Mouse (Mus musculus) forebrain, postnatal 0 days (tissue): ENCODE results near the gene Dhx16. TPM values are rescaled to one million over a fixed set of nuclear protein-coding genes. Genes with fewer than 3 reads are reported as not detected.
"Not testable (repeated sequence)": the region's sequence is repeated elsewhere in the genome, so short reads cannot be mapped to it uniquely, and the experiment has no call there.

ENCODE experiments used
- ATAC-seq: fragments of 200-750 bp; cut with Nextera tagmentation; 2 replicates; pipeline ENCODE4 v1.8.0; 2017; ENCODE audit warnings: mild to moderate bottlenecking, moderate library complexity
- DNase-seq: peaks from one replicate; pipeline ENCODE4 v3.0.0-alpha.2; 2015
- H3K27ac ChIP-seq: fragments of 300-500 bp; sonication (generic); 2 replicates; pipeline ENCODE4 v1.5.1; 2014; ENCODE audit warnings: low read depth, mild to moderate bottlenecking, antibody characterized with exemption, low read length, moderate library complexity, mixed read lengths
- H3K27me3 ChIP-seq: fragments of 300-500 bp; sonication (generic); 2 replicates; pipeline ENCODE4 v1.6.1; 2014; ENCODE audit warnings: mild to moderate bottlenecking, low read length, mixed read lengths; ENCODE audit not compliant: insufficient read depth
- H3K36me3 ChIP-seq: fragments of 300-500 bp; sonication (generic); 2 replicates; pipeline ENCODE4 v1.6.1; 2014; ENCODE audit warnings: mild to moderate bottlenecking, moderate library complexity; ENCODE audit not compliant: insufficient read depth
- H3K4me1 ChIP-seq: fragments of 300-500 bp; sonication (generic); 2 replicates; pipeline ENCODE4 v1.6.1; 2014; ENCODE audit warnings: antibody characterized with exemption; ENCODE audit not compliant: insufficient read depth
- H3K4me2 ChIP-seq: fragments of 300-500 bp; sonication (generic); 2 replicates; pipeline ENCODE4 v1.6.1; 2014; ENCODE audit warnings: low read depth, mild to moderate bottlenecking, moderate library complexity
- H3K4me3 ChIP-seq: fragments of 300-500 bp; sonication (generic); 2 replicates; pipeline ENCODE4 v1.5.1; 2014; ENCODE audit warnings: low read depth, low read length, mixed read lengths
- H3K9ac ChIP-seq: fragments of 300-500 bp; sonication (generic); 2 replicates; pipeline ENCODE4 v1.6.1; 2014; ENCODE audit warnings: mild to moderate bottlenecking
- H3K9me3 ChIP-seq: fragments of 300-500 bp; sonication (generic); 2 replicates; pipeline ENCODE4 v1.6.1; 2016; ENCODE audit warnings: low read length
- CTCF ChIP-seq: sonication (generic); IDR thresholded peaks from 2 replicates; pipeline ENCODE4 v1.5.1; 2016; ENCODE audit warnings: antibody characterized with exemption, control low read depth, low read depth
- WGBS: fragments of 180-500 bp; shearing (Covaris S2); extraction: QIAGEN DNeasy Blood & Tissue Kit; methylation state at CpG from one replicate; pipeline ENCODE4 v1.1.7; 2014; 5-methylcytosine and 5-hydroxymethylcytosine counted together
- polyA plus RNA-seq: library from polyadenylated mRNA; unstranded; fragments of >200 nt; fragmentation: Nextera tagmentation; extraction: Ambion mirVana; gene quantifications from 2 replicates; pipeline ENCODE4 v1.2.1, GENCODE M21; 2015
- total RNA-seq: library from RNA; depleted of rRNA; stranded (reverse); fragments of >200 nt; gene quantifications from 2 replicates; pipeline ENCODE4 v1.2.3, GENCODE M21; 2014

Gene Dhx16
- total and polyA plus RNA-seq, 2 experiments from 2014 or later: 21.8 to 33.0 TPM

- peak overlapping the region; percentile 35; the same call in 1 of the 2 replicates for H3K27ac ChIP-seq
- peaks cover 41% of the 10 kb centered on the region for H3K36me3 ChIP-seq
- no peaks in the 10 kb centered on the region for H3K9me3 ChIP-seq
- no peak overlapping the region for H3K9ac ChIP-seq
- no peak for TF ChIP-seq CTCF
- 84% methylated on average over 3 of the region's 3 CpGs for WGBS
- DNase-seq (no peak), ATAC-seq (no peak)
- no peaks in the 10 kb centered on the region for H3K27me3 ChIP-seq
- no peak overlapping the region for H3K4me2 ChIP-seq
- peaks cover 18% of the 10 kb centered on the region for H3K4me1 ChIP-seq
- H3K4me3 ChIP-seq: no peak overlapping the region
These were observed 42.9 kb downstream of the Dhx16 start for GRCm38 (mm10) chr17:35922566-35922965.

GRCm38 (mm10) chr17:35923281-35923680, 43.7 kb downstream of the Dhx16 start:
- no peak for ATAC-seq
- H3K9me3 ChIP-seq: no peaks in the 10 kb centered on the region
- H3K27ac ChIP-seq: no peak overlapping the region
- 96% methylated on average over 4 of the region's 4 CpGs for WGBS
- no peaks in the 10 kb centered on the region for H3K27me3 ChIP-seq
- H3K4me1 ChIP-seq: peaks cover 18% of the 10 kb centered on the region
- no peak for TF ChIP-seq CTCF
- DNase-seq: no peak
- no peak overlapping the region for H3K4me3 ChIP-seq
- no peak overlapping the region for H3K4me2 ChIP-seq
- H3K9ac ChIP-seq: no peak overlapping the region
- H3K36me3 ChIP-seq: peaks cover 48% of the 10 kb centered on the region

- Histone ChIP-seq H3K9me3 (no peaks in the 10 kb centered on the region), H3K36me3 (peaks cover 79% of the 10 kb centered on the region), H3K27ac (no peak overlapping the region), H3K27me3 (no peaks in the 10 kb centered on the region), H3K4me2 (no peak overlapping the region), H3K9ac (no peak overlapping the region), H3K4me1 (no peaks in the 10 kb centered on the region), H3K4me3 (no peak overlapping the region)
- no peak for DNase-seq
- no peak for ATAC-seq
- 53% methylated on average over 1 of the region's 1 CpGs for WGBS
- no peak for TF ChIP-seq CTCF
These were observed 47.9 kb downstream of the Dhx16 start for GRCm38 (mm10) chr17:35927471-35927870.

GRCm38 (mm10) chr17:35929534-35929933, 49.9 kb downstream of the Dhx16 start:
- no peak overlapping the region for H3K9ac ChIP-seq
- peaks cover 66% of the 10 kb centered on the region for H3K36me3 ChIP-seq
- no peaks in the 10 kb centered on the region for H3K9me3 ChIP-seq
- no peak for DNase-seq
- no peak for ATAC-seq
- 92% methylated on average over 2 of the region's 2 CpGs for WGBS
- H3K27ac ChIP-seq: no peak overlapping the region
- H3K27me3 ChIP-seq: no peaks in the 10 kb centered on the region
- no peaks in the 10 kb centered on the region for H3K4me1 ChIP-seq
- H3K4me2 ChIP-seq: no peak overlapping the region
- TF ChIP-seq CTCF: no peak
- H3K4me3 ChIP-seq: no peak overlapping the region

DNA sequence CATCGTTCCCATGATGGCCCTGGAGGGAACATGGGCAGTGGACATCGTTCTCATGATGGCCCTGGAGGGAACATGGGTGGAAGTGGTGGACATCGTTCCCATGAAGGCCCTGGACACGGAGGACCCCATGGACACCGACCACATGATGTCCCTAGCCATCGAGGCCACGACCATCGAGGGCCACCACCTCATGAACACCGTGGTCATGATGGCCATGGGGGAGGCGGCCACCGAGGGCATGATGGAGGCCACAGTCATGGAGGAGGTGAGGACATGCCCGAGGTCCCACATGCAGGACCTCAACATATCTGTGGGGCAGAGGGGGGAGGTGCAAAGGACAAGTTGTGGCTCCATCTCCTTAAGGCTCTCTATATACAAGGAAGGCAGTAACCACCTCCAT, 51.0 kb downstream of the Dhx16 start:
- no peak for ATAC-seq
- Histone ChIP-seq H3K36me3 (peaks cover 56% of the 10 kb centered on the region), H3K9ac (no peak overlapping the region), H3K4me2 (no peak overlapping the region), H3K27me3 (no peaks in the 10 kb centered on the region), H3K4me1 (no peaks in the 10 kb centered on the region), H3K4me3 (no peak overlapping the region), H3K9me3 (no peaks in the 10 kb centered on the region), H3K27ac (no peak overlapping the region)
- TF ChIP-seq CTCF: no peak
- WGBS: 93% methylated on average over 12 of the region's 12 CpGs
- DNase-seq: no peak

DNA sequence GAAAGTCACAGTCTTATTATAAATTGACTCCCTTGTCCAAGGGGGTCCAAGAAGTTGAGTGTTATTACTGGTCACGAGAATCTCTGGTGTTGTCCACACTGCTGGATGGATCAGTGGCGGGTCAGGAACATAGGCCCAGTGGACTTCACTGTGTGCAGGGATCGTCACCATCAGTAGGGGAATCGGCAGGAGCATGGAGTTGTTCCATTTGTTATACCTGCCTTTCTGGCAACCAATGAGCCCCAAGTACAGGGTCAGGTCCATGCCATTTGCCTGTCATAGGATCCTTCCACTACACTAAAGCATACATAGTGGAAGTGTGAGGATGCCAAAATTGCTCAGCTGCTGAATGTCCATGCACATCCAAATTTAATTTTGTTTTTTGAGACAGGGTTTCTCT, 53.0 kb downstream of the Dhx16 start:
- no peaks in the 10 kb centered on the region for H3K4me1 ChIP-seq
- no peak overlapping the region for H3K27ac ChIP-seq
- peaks cover 39% of the 10 kb centered on the region for H3K36me3 ChIP-seq
- no peaks in the 10 kb centered on the region for H3K9me3 ChIP-seq
- TF ChIP-seq CTCF: no peak
- H3K4me2 ChIP-seq: no peak overlapping the region
- no peak for DNase-seq
- no peaks in the 10 kb centered on the region for H3K27me3 ChIP-seq
- no peak overlapping the region for H3K4me3 ChIP-seq
- no peak for ATAC-seq
- H3K9ac ChIP-seq: no peak overlapping the region
- 89% methylated on average over 4 of the region's 4 CpGs for WGBS

DNA sequence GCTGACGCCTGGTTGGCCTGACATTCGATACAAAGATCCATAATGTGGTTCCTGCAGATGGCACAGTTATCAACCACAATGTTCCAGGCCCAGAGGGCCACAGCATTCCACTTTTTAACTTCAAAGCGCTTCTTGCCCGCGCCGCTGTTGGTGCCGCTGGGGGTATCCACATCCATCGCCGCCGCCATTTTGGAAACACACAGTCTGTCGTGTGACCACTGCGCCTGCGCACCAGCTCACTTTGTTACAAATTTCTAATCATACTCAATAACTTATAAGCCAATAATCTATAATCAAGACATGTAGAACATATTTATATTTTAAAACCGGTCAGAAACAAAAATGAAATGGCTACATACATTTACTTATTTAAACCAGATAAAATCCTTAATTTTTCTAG, 56.1 kb downstream of the Dhx16 start:
- not testable (repeated sequence) for H3K4me1 ChIP-seq, H3K27me3 ChIP-seq, H3K4me3 ChIP-seq, ATAC-seq, H3K9ac ChIP-seq, DNase-seq, H3K27ac ChIP-seq, H3K36me3 ChIP-seq, H3K9me3 ChIP-seq, H3K4me2 ChIP-seq
- WGBS: 92% methylated on average over 14 of the region's 14 CpGs
